7 mouse cellular contexts compared by ENCODE assay signal in genomic region chrX:96130139-96130538, GRCm38 (mm10). TPM values are rescaled to one million over a fixed set of nuclear protein-coding genes. Genes with fewer than 3 reads are reported as not detected.
DNase-seq lines count a peak whose midpoint lies in the region; ATAC-seq and TF ChIP-seq lines count a peak whose summit lies in the region.

No protein-coding gene starts in this region.

- H3K27me3 ChIP-seq in E14TG2a.4 (ENCODE audit: insufficient read depth, low read length) = no peaks in the 10 kb centered on the region
- no peaks in the 10 kb centered on the region for H3K27me3 ChIP-seq in heart, embryonic 13.5 days (replicated peaks)
- H3K27me3 ChIP-seq in limb, embryonic 14.5 days (ENCODE audit: control insufficient read depth, insufficient read depth, low read length) = no peaks in the 10 kb centered on the region

- no peak for TF ChIP-seq CTCF in E14TG2a.4 (conservative IDR thresholded peaks at IDR 0.05; ENCODE audit: low read length)

- DNase-seq in adrenal gland, adult 2 months = peak; percentile 45
- DNase-seq in limb, embryonic 14.5 days (ENCODE audit: low spot score) = peak; percentile 3
- DNase-seq in cerebellum, adult 9-11 months = no peak
- DNase-seq in layer of hippocampus, postnatal 25 days (ENCODE audit: extremely low spot score in 1 of 2, low spot score in 1 of 2) = no peak

- peak overlapping the region; percentile 33 for H3K4me2 ChIP-seq in heart, embryonic 13.5 days
- H3K4me2 ChIP-seq in limb, embryonic 14.5 days (replicated peaks; ENCODE audit: low read depth, low read length, severe bottlenecking) = no peak overlapping the region

- peaks cover 5% of the 10 kb centered on the region for H3K36me3 ChIP-seq in E14TG2a.4 (ENCODE audit: insufficient read depth, low read length)
- no peaks in the 10 kb centered on the region for H3K36me3 ChIP-seq in heart, embryonic 13.5 days
- no peaks in the 10 kb centered on the region for H3K36me3 ChIP-seq in limb, embryonic 14.5 days (ENCODE audit: control insufficient read depth, insufficient read depth, low read length)

- H3K9ac ChIP-seq in heart, embryonic 13.5 days = no peak overlapping the region
- no peak overlapping the region for H3K9ac ChIP-seq in limb, embryonic 14.5 days (ENCODE audit: low read depth, low read length, severe bottlenecking)

- WGBS in heart, embryonic 13.5 days = 23% methylated on average over 5 of the region's 5 CpGs
- WGBS in limb, embryonic 14.5 days = 43% methylated on average over 5 of the region's 5 CpGs

- H3K9me3 ChIP-seq in E14TG2a.4 (ENCODE audit: low read length) = no peaks in the 10 kb centered on the region
- H3K9me3 ChIP-seq in heart, embryonic 13.5 days = no peaks in the 10 kb centered on the region
- no peaks in the 10 kb centered on the region for H3K9me3 ChIP-seq in limb, embryonic 14.5 days (ENCODE audit: control insufficient read depth, low read length)

- peaks cover 70% of the 10 kb centered on the region for H3K4me1 ChIP-seq in E14TG2a.4 (replicated peaks; ENCODE audit: low read depth, low read length)
- H3K4me1 ChIP-seq in heart, embryonic 13.5 days = peaks cover 78% of the 10 kb centered on the region
- no peaks in the 10 kb centered on the region for H3K4me1 ChIP-seq in limb, embryonic 14.5 days (ENCODE audit: control insufficient read depth, insufficient read depth, low read length)

- no peak for TF ChIP-seq POLR2A in limb, embryonic 14.5 days (IDR thresholded peaks at IDR 0.05; ENCODE audit: borderline replicate concordance, extremely low read depth, insufficient read depth, insufficient read length)

- ATAC-seq in heart, embryonic 13.5 days (ENCODE audit: extremely low read depth, insufficient number of reproducible peaks, low FRiP score, low TSS enrichment) = no peak; the same call in 1 of the 2 replicates
- 0 out of 2 replicates have a peak, but pooled peaks have one; percentile 30 for ATAC-seq in limb, embryonic 14.5 days (ENCODE audit: low FRiP score, low read depth)
- peak; percentile 80 for ATAC-seq in neutrophil, adult 5-6 weeks (ENCODE audit: extremely low read depth, insufficient number of reproducible peaks, low FRiP score, poor library complexity, severe bottlenecking)

- H3K4me3 ChIP-seq in E14TG2a.4 (replicated peaks; ENCODE audit: low read length) = 0 out of 2 replicates have a peak overlapping the region, but pooled peaks have one; percentile 10
- no peak overlapping the region for H3K4me3 ChIP-seq in heart, embryonic 13.5 days
- H3K4me3 ChIP-seq in limb, embryonic 14.5 days (replicated peaks; ENCODE audit: low read length) = no peak overlapping the region

- H3K27ac ChIP-seq in heart, embryonic 13.5 days (replicated peaks) = peak overlapping the region; percentile 69
- H3K27ac ChIP-seq in limb, embryonic 14.5 days (replicated peaks; ENCODE audit: low read depth, low read length) = no peak overlapping the region

RNA-seq across cellular contexts. Expression of gene Msn, which starts 34.3 kb away (rescaled TPM):
- 100 to 1,000 TPM; 137 to 173 TPM for total RNA-seq in adrenal gland, adult 2 months (2021)
- polyA plus RNA-seq in adrenal gland, adult 2 months (2012; rRNA removed) = 66.0 and 73.9 TPM in 2 replicates
- polyA plus RNA-seq in heart, embryonic 13.5 days (2015; fragmentation: Nextera tagmentation; extraction: Ambion mirVana) = 180 and 183 TPM in 2 replicates
- 87.6 and 93.3 TPM in 2 replicates for polyA plus RNA-seq in limb, embryonic 14.5 days (2012; rRNA removed)
- 104 and 107 TPM in 2 replicates for polyA plus RNA-seq in limb, embryonic 14.5 days (2014; fragmentation: Nextera tagmentation; extraction: Ambion mirVana)
- 524 and 579 TPM in 2 replicates for total RNA-seq in neutrophil, adult 5-6 weeks (2017)
- total RNA-seq in layer of hippocampus, postnatal 25 days (2021) = 10 to 100 TPM; 17.8 to 18.4 TPM

Comparison
In these comparisons a context has a peak if more than half of its experiments do, and no peak if none do; other contexts are left out.
1. DNase-seq: peak in adrenal gland, adult 2 months (single experiment) and limb, embryonic 14.5 days (single experiment); none in cerebellum, adult 9-11 months (single experiment) and layer of hippocampus, postnatal 25 days (0 of 2).
2. RNA of gene Msn, which starts 34.3 kb away (total RNA-seq): 524 to 579 TPM in neutrophil, adult 5-6 weeks and 137 to 173 TPM in adrenal gland, adult 2 months; 17.8 to 18.4 TPM in layer of hippocampus, postnatal 25 days; every median in the first group is over 4 times any median in the second.